Mouse (Mus musculus) gastrocnemius, postnatal 36 days (tissue): ENCODE data around the gene Tubg1. TPM values are rescaled to one million over a fixed set of nuclear protein-coding genes. Genes with fewer than 3 reads are reported as not detected.
A peak's percentile ranks its signal among the peaks of the same experiment; 100 is the strongest.

Source experiments
- DNase-seq, 2 experiments: peaks; one replicate each; pipeline ENCODE4 v3.0.0; 2022
- intact Hi-C: fragments of 180-260 bp; cut with DNase I; formaldehyde crosslinking; loops from one replicate; pipeline ENCODE4 v1.15.1; 2025
- long read RNA-seq, 2 experiments: library from polyadenylated mRNA; stranded (forward); transcript quantifications; one replicate each; pipeline ENCODE4 v2.0.0; 2021
- total RNA-seq, 2 experiments: library from RNA; stranded (reverse); gene quantifications; 2 replicates each; pipeline ENCODE4 v1.2.3; 2021

The Tubg1 gene
- 10 to 100 TPM; 23.9 TPM for total RNA-seq
- long read RNA-seq, experiment 1, transcript Tubg1-201 (11 exons, 1,802 nt) = major isoform, 38 of 47 reads
- long read RNA-seq, experiment 1, partial matches to known transcripts = 7 of 47 reads
- long read RNA-seq, experiment 1, other reads (novel, unspliced or antisense) = 2 of 47 reads
- long read RNA-seq, experiment 2, transcript Tubg1-201 (11 exons, 1,802 nt) = major isoform, 34 of 41 reads
- long read RNA-seq, experiment 2, partial matches to known transcripts = 5 of 41 reads
- long read RNA-seq, experiment 2, other reads (novel, unspliced or antisense) = 2 of 41 reads

DNA sequence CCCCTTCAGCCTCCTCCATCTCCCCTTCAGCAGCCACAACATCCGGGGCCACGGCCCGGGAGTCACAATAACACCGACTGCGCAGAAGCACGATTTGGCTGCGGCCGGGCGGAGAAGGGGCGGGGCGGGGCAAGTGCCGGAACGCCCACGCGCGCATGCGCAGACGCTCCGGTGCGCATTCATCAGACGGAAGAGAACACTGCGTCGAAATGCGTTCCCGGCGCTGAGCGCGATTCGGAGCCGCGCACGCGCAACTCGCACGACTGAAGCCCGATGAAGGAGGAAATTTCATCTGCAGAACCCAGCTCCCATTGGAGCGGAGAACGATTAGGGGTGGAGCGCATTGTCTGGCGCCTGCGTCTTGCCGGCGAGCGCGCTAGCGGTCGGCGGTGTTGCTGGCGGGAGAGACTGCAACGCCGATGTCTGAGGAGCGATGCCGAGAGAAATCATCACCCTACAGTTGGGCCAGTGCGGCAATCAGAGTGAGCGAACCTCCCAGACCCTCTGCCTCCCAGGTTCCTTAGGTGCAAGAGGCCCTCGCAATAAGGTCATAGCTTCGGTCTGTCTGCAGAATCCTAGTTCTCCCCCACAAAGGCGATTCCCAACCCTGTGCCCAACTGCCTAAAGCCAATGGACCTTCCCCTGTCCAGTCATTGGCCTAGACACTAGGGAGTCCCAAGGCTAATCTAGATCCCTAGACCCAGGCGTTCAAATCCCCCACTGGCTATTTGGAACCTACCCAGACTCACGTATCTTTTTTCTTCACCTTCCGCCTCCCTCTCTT lies at the start of gene Tubg1, which contains the start of gene Retreg3:
Gene Tubg1 (plus strand): TSS at position 178 of the 784 bp plus-strand sequence.
Gene Retreg3 (minus strand): TSS at position 133 of the 784 bp plus-strand sequence.
- intact Hi-C loops = loop anchor here (5.0 kb wide), 1 partner anchor 52 kb away; the partner anchor contains the start of genes Cntnap1 and Plekhh3
- peak; percentile 98 to 99 for DNase-seq

DNA sequence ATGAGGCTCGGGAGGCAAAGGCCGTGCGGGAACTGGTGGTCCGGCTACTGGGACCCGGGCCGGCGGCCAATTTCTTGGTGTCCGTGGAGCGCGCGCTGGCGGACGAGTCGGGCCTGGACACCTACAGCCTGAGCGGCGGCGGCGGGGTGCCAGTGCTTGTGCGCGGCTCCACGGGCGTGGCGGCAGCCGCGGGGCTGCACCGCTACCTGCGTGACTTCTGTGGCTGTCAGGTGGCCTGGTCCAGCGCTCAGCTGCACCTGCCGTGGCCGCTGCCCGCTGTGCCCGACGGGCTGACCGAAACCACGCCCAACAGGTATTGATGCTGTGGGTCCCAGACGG lies 49.6 kb upstream of the Tubg1 start:
- intact Hi-C loops = no loop called here
- no peak for DNase-seq

DNA sequence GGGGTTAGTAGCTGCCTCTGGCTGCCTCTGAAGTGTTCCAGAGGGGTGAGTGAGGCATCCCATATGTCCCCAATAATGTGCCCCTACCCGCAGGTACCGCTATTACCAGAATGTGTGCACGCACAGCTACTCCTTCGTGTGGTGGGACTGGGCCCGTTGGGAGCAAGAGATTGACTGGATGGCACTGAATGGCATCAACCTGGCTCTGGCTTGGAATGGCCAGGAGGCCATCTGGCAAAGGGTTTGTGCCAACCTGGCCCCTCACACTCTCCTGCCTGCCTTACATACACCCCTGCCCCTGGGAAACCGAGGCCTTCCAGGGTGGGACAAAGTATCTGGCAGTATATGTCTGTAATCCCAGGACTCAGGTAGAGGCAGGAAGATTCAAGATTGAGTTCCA lies 48.8 kb upstream of the Tubg1 start:
- intact Hi-C loops = no loop called here
- DNase-seq = no peak

DNA sequence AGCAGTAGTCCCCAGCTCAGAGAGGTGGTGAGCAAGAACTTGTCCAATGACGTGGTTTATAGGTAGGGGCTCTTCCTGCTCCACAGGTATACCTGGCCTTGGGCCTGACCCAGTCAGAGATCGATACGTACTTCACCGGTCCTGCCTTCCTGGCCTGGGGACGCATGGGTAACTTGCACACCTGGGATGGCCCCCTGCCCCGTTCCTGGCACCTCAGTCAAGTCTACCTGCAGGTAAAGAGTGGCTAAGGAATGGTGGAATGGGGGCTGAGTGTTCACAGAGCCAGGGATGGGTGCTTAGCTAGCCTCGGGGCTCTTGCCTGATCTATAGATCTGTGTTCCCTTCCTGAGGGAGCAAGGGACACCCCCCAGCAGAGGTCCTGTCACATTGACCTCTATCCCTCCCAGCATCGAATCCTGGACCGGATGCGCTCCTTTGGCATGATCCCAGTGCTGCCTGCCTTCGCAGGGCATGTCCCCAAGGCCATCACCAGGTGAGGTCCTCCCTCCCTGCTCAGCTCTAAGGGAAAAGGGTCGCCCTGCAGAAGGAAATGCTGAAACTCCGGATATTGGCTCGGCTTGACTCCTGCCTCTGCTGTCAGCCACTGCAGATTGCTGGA lies 47.8 kb upstream of the Tubg1 start:
- intact Hi-C loops = no loop called here
- no peak for DNase-seq

DNA sequence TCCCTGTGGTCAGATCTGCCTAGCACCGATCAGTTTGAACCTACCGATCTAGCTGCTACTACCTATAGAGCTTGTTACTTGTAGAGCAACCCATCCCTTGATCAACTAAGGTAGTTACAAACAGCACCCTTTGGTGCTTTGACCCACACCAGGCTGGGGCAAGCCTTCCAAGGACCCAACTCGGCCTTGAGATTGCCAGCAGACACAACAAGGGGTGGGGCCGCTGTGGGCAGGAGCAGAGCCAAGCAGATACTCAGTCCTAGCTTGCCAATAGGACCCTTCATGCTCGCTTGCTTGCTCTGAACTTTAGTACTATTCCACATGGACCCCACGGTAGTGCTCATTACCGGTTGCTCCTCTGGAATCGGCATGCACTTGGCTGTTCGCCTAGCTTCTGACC lies 41.6 kb upstream of the Tubg1 start, which contains the start of gene Hsd17b1:
Gene Hsd17b1 (plus strand): TSS at position 291 of the 400 bp plus-strand sequence.
- DNase-seq = no peak
- intact Hi-C loops = loop anchor here (5.0 kb wide), 1 partner anchor 321 kb away; the partner anchor contains the start of gene Kcnh4

DNA sequence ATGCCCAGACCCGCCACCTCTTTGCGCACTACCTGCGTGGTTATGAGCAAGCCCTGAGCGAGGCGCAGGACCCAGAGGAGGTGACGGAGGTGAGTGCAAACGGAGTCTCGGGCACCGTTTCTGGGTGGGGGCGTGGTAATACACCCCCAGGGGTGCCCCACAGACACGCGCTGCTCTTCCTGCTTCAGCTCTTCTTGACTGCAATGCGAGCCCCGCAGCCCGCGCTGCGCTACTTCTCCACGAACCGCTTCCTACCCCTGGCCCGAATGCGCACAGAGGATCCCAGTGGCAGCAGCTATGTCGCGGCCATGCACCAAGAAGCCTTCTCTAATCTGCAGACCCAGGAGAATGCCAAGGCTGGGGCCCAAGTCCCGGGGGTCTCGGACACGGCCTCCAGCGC lies 40.0 kb upstream of the Tubg1 start:
- intact Hi-C loops = loop anchor here (5.0 kb wide), 1 partner anchor 322 kb away; the partner anchor contains the start of gene Kcnh4
- DNase-seq = no peak

DNA sequence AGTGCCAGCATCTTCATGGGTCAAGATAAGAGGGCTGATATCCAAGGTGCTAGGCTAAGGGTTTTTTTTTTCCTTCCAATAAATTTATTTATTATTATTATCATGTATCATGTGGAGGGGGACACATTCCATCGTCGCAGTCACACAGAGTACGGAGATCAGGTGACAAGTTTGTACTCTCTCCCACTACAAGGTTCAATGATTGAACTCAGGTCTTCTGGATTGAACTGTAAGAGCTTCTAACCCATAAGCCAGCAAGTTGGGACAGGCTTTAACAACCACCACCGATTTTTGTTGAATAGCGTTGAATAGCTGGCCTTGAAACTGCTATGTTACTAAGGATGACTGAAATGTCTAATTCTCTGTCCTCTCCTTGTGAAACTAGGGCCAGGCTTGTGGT lies 39.3 kb upstream of the Tubg1 start:
- DNase-seq = no peak
- intact Hi-C loops = no loop called here

DNA sequence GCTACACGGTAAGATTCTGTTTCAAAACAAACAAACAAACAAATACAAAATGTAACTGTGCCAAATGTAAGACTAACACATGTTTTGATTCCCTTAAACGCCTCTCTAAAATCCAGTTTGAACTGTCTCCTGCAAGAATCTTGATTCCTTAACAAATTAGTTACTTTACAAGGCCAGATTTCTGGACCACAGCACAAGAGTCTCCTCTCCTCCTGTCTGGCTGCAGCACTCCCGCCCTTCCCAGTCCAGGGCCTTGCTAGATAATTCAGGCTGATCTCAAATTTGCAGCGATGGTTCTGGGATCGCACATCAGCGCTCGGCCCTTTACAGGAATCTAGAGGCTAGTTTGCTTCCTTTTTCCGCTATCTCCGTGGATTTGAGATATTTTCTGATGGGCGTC lies 38.1 kb upstream of the Tubg1 start:
- no peak for DNase-seq
- intact Hi-C loops = no loop called here

DNA sequence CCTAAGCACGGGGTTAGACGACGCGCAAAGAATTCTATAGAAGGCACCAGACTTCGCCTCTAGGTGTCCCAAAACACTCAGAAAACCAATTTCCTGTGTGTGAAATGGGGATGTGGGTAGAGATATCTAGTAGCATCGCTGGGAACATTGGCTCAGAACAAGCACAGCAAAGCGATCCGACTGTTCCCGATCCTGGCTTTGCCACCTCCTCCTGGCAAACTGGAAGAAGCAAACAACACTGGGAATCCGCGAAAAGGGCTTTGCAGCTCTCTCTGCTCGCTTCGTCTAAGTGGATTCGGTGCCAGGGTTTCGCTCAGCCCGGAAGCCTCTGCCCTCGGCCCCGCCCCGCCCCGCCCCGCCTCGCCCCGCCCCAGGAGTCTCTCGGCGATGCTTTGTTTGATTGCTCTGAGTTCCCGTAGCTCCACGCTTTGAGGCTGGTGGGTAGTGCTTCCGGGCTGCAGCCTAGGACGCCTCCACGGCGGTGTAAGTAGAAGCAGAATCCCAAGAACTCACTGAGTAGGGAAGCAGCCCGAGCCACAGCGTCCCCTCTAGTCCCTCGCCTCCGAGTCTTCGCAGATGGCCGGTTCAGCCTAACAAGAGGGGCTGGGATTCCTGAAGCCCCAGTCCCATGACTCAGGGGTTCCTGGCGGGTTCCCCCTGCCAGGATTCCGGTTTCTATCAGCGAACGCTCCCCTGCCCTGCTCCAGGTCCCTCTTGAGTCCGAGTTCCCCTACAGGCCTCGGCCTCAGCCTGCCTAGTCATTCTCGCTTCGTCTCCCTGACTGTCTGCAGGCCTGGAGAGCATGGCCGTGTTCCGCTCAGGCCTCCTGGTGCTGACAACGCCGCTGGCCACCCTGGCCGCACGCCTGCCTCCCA lies 37.3 kb upstream of the Tubg1 start, which contains the start of gene Coasy:
Gene Coasy (plus strand): TSS at position 358 of the 875 bp plus-strand sequence.
- intact Hi-C loops = no loop called here
- DNase-seq = peak; percentile 74 to 76

DNA sequence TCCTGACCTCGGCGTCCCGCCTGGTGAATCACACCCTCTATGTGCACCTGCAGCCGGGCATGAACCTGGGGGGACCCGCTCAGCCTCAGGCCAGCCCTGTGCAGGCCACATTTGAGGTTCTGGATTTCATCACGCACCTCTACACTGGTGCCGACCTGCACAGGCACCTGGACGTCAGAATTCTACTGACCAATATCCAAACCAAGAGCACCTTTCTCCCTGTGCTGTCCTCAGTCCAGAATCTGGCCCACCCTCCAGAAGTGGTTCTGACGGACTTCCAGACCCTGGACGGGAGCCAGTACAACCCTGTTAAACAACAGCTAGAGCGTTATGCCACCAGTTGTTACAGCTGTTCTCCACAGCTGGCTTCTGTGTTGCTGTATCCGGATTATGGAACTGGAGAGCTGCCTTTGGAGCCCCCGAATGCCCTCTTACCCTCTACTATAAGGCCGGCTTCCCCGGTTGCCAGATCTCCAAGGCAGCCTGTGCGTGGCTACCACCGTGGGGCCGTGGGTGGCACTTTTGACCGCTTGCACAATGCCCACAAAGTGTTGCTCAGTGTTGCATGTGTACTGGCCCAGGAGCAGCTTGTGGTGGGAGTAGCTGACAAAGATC lies 36.5 kb upstream of the Tubg1 start:
- no peak for DNase-seq
- intact Hi-C loops = no loop called here

DNA sequence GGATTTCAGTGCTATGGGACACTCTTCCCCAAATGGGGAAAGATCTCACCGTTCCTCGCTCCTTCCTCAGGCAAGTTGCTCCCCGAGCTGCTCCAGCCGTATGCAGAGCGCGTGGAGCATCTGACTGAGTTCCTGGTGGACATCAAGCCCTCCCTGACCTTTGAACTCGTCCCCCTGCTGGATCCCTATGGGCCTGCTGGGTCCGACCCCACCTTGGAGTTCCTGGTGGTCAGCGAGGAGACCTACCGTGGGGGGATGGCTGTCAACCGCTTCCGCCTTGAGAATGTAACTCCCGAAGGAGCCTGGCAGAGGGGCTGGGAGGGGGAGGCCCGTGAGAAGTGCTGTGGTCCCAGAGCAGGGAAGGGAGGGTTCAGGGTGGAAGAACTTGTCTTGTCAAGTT lies 35.5 kb upstream of the Tubg1 start:
- intact Hi-C loops = no loop called here
- DNase-seq = no peak

DNA sequence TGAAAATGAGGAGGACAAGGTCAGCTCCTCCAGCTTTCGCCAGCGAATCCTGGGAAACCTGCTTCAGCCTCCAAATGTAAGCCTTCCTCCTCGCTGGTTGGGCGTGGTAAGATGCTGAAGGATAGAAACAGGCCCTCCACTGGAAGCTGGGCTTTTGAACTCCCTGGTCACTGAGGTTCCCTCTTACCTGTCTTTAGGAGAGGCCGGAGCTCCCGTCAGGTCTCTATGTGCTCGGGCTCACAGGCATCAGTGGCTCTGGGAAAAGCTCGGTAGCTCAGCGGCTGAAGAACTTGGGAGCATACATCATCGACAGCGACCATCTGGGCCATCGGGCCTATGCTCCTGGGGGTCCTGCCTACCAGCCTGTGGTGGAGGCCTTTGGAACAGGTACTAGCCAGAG lies 34.9 kb upstream of the Tubg1 start:
- no peak for DNase-seq
- intact Hi-C loops = no loop called here

DNA sequence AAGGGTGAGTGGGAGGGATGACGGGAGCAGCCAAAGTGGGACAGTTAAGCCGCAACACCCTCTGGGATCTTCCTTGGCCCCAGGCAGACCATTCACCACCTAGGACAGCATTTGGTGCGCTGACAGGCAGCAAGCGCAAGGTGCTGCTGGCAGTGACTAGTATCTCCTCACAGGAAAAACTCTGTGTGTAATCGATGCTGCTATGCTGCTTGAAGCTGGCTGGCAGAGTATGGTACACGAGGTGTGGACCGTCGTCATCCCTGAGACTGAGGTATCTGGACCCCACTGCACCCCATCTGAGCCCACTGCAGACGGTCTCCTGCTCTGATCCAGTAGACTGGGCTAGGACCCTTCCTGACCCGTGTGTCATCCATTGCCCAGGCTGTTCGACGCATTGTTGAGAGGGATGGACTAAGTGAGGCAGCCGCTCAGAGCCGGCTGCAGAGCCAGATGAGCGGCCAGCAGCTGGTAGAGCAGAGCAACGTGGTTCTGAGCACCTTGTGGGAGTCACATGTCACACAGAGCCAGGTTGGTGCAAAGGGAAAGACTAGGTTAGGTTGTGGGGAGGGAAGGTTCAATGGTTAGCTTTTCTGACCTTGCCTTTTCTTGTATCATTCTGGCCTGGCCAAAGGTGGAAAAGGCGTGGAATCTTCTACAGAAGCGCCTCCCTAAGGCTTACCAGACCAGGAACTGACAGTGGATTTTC lies 34.0 kb upstream of the Tubg1 start:
- DNase-seq = no peak
- intact Hi-C loops = no loop called here

DNA sequence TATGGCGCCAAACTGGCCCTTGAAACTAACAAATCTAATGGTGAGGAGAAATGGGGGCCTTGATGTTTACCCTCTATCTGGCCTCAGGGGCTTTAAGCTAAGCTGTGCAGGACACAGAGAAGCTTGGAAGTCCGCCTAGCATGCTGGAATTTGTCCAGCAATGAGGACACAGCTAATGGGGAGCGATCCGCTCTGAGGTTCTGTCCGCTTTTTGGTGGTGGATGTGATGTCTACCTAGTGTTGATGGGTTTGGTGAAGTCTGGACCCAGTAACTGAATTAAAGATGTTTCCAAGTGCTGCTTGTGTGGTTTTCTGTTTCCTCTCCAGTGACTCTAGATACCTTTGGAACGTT lies 33.4 kb upstream of the Tubg1 start:
- intact Hi-C loops = no loop called here
- DNase-seq = no peak

DNA sequence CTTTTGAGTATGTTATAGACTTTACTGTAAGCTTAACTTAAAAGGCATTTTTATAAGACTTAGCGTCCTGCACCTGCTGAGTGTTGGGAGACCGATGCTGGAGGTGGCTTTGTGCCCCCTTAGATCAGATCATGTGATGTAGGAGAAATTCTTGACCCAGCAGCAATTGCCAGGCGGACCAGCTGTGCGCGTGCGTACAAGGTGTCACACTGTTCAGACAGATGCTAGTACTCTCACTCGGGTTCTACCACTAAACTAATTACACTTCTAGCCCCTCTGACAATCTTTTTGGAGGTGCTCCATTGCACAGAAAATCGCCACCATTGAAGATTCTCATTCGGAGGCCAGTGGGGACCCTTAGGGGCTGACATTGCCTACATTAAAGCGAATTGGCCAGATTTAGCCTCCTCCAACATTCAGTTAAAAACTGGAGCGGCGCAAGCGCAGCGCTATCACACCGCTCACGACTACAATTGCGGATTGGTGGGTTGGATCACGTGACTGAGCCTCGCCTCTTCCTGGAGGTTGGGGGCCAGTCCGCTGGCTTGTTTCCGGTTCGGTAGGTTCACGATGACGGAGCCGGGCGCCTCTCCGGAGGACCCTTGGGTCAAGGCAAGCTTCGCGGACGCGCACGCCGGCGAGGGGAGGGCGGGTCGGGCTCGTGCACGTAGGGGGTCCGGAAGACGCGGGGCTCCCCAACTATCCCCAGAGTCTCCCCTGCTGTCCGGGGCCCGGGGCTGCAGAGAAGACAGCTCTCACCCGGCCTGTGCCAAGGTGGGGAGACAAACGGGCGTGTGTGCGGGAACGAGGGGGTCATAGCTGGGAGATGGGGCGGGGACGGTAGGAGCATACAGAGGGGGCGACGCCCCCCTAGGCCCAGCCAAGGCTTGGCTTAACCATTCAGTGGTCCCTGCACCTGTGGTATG lies 32.7 kb upstream of the Tubg1 start, which contains the start of gene Mlx:
Gene Mlx (plus strand): TSS at position 522 of the 926 bp plus-strand sequence.
- intact Hi-C loops = no loop called here
- peak; percentile 75 to 86 for DNase-seq

DNA sequence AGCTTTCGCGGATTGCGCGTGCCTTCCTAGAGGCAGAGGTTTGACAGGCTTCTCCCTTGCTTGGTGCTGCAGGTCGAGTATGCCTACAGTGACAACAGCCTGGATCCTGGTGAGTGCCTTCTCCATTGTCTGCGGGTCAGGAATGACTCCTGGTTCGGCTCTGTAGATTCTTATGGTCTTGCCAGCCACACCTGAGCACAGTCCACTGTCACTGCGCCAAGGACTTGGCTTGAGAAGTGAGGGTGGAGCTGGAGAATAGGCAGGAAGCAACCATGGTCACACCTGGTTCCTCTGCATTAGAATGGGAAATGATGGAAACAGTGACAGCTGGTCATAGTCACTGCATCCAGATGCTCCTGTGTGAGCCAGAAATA lies 32.1 kb upstream of the Tubg1 start:
- no peak for DNase-seq
- intact Hi-C loops = no loop called here

DNA sequence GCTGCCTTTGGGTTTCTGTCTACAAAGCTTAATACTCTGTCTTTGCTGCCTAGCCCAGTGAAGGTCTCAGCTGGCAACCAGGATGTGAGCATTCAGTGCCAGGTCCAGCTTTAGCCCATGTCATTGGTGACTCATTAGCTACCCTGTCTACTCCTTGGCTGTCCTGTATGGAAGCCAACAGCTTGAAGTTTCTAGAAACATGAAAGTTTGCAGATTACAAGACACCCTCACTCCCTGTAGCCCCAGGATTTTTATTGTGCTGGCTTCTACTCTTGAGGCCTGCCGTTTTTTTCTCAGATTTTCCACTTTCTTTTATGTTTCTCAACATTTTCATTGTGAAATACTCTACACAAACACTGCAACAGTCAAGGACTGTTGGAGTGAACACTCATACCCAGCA lies 29.8 kb upstream of the Tubg1 start:
- DNase-seq = no peak

DNA sequence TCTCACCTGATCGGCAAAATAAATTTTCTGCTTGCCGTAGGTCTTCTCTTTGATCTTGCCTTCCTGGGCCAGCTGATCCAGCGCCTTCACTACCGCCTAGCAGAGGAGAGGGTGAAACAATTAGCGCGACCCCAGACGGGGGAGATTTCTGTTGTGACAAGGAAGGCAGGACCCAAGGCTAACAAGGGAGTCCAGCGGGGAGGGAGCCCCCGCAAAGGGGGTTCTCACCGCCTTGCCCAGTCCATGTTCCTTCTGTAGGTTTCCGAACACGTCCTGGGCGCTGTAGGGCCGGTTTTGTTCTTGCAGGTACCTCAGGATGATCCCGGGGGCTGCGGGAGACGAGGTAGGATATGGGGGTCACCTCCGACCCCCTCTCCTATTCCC lies 24.8 kb upstream of the Tubg1 start:
- no peak for DNase-seq
- intact Hi-C loops = loop anchor here (1.0 kb wide), 1 partner anchor 80 kb away; the partner anchor contains the start of gene Ccr10

More for the DNA sequence above, 29.8 kb upstream of the Tubg1 start:
- intact Hi-C loops = no loop called here
